Mouse (Mus musculus): ENCODE data around the gene Gsto1. TPM values are rescaled to one million over a fixed set of nuclear protein-coding genes. Genes with fewer than 3 reads are reported as not detected.

The Gsto1 gene
- 71.3 and 79.9 TPM in 2 replicates for polyA plus RNA-seq (2012; rRNA removed)
- 132 and 134 TPM in 2 replicates for polyA plus RNA-seq (2014; fragmentation: Nextera tagmentation; extraction: Ambion mirVana)

GRCm38 (mm10) chr19:47854796-47855783, at the start of gene Gsto1:
Gene Gsto1 (plus strand): TSS chr19:47854970.
- WGBS, result under 1% methylated on average over 54 of the region's 60 CpGs
- peak within 1 kb of the TSS; percentile 92 for H3K4me2 ChIP-seq (replicated peaks; ENCODE audit: low read depth, low read length, severe bottlenecking)

GRCm38 (mm10) chr19:47812091-47812490, 42.7 kb upstream of the Gsto1 start:
- Histone ChIP-seq H3K27ac (replicated peaks; ENCODE audit: low read depth, low read length) (no peak overlapping the region), H3K4me2 (replicated peaks; ENCODE audit: low read depth, low read length, severe bottlenecking) (no peak overlapping the region), H3K27me3 (ENCODE audit: control insufficient read depth, insufficient read depth, low read length) (no peaks in the 10 kb centered on the region), H3K9me3 (ENCODE audit: control insufficient read depth, low read length) (no peaks in the 10 kb centered on the region), H3K9ac (ENCODE audit: low read depth, low read length, severe bottlenecking) (no peak overlapping the region), H3K36me3 (ENCODE audit: control insufficient read depth, insufficient read depth, low read length) (no peaks in the 10 kb centered on the region), H3K4me1 (ENCODE audit: control insufficient read depth, insufficient read depth, low read length) (no peaks in the 10 kb centered on the region), H3K4me3 (replicated peaks; ENCODE audit: low read length) (no peak overlapping the region)
- DNase-seq (ENCODE audit: low spot score), result no peak
- no peak for ATAC-seq (ENCODE audit: low FRiP score, low read depth)
- no peak for TF ChIP-seq POLR2A (IDR thresholded peaks at IDR 0.05; ENCODE audit: borderline replicate concordance, extremely low read depth, insufficient read depth, insufficient read length)
- 56% methylated on average over 10 of the region's 10 CpGs for WGBS

More at GRCm38 (mm10) chr19:47854796-47855783, at the start of gene Gsto1:
- H3K4me3 ChIP-seq (replicated peaks; ENCODE audit: low read length), result peak within 1 kb of the TSS; percentile 83
- peak within 1 kb of the TSS; percentile 79 for H3K9ac ChIP-seq (ENCODE audit: low read depth, low read length, severe bottlenecking)
- ATAC-seq (ENCODE audit: low FRiP score, low read depth) (peak; percentile 96), DNase-seq (ENCODE audit: low spot score) (peak; percentile 91)
- H3K36me3 ChIP-seq (ENCODE audit: control insufficient read depth, insufficient read depth, low read length), result peaks cover 15% of the 10 kb centered on the region
- peak within 1 kb of the TSS; percentile 81 for H3K27ac ChIP-seq (replicated peaks; ENCODE audit: low read depth, low read length)
- no peaks in the 10 kb centered on the region for H3K9me3 ChIP-seq (ENCODE audit: control insufficient read depth, low read length)
- H3K4me1 ChIP-seq (ENCODE audit: control insufficient read depth, insufficient read depth, low read length), result 0 out of 2 replicates have a peak, but pooled peaks cover 3% of the 10 kb centered on the region
- TF ChIP-seq POLR2A (IDR thresholded peaks at IDR 0.05; ENCODE audit: borderline replicate concordance, extremely low read depth, insufficient read depth, insufficient read length), result peak; percentile 94; the same call in 1 of the 2 replicates
- H3K27me3 ChIP-seq (ENCODE audit: control insufficient read depth, insufficient read depth, low read length), result no peaks in the 10 kb centered on the region

GRCm38 (mm10) chr19:47814721-47815120, 40.0 kb upstream of the Gsto1 start:
- Histone ChIP-seq H3K36me3 (ENCODE audit: control insufficient read depth, insufficient read depth, low read length) (no peaks in the 10 kb centered on the region), H3K9ac (ENCODE audit: low read depth, low read length, severe bottlenecking) (no peak overlapping the region), H3K4me3 (replicated peaks; ENCODE audit: low read length) (no peak overlapping the region), H3K27me3 (ENCODE audit: control insufficient read depth, insufficient read depth, low read length) (no peaks in the 10 kb centered on the region), H3K27ac (replicated peaks; ENCODE audit: low read depth, low read length) (no peak overlapping the region), H3K4me1 (ENCODE audit: control insufficient read depth, insufficient read depth, low read length) (no peaks in the 10 kb centered on the region), H3K4me2 (replicated peaks; ENCODE audit: low read depth, low read length, severe bottlenecking) (no peak overlapping the region), H3K9me3 (ENCODE audit: control insufficient read depth, low read length) (no peaks in the 10 kb centered on the region)
- no peak for TF ChIP-seq POLR2A (IDR thresholded peaks at IDR 0.05; ENCODE audit: borderline replicate concordance, extremely low read depth, insufficient read depth, insufficient read length)
- ATAC-seq (ENCODE audit: low FRiP score, low read depth), result no peak
- no peak for DNase-seq (ENCODE audit: low spot score)
- 78% methylated on average over 5 of the region's 5 CpGs for WGBS

GRCm38 (mm10) chr19:47817692-47818091, 37.1 kb upstream of the Gsto1 start:
- ATAC-seq (ENCODE audit: low FRiP score, low read depth) (no peak), DNase-seq (ENCODE audit: low spot score) (no peak)
- 0 out of 2 replicates have a peak, but pooled peaks cover 2% of the 10 kb centered on the region for H3K4me1 ChIP-seq (ENCODE audit: control insufficient read depth, insufficient read depth, low read length)
- no peak overlapping the region for H3K4me3 ChIP-seq (replicated peaks; ENCODE audit: low read length)
- no peaks in the 10 kb centered on the region for H3K36me3 ChIP-seq (ENCODE audit: control insufficient read depth, insufficient read depth, low read length)
- no peak overlapping the region for H3K9ac ChIP-seq (ENCODE audit: low read depth, low read length, severe bottlenecking)
- no peak for TF ChIP-seq POLR2A (IDR thresholded peaks at IDR 0.05; ENCODE audit: borderline replicate concordance, extremely low read depth, insufficient read depth, insufficient read length)
- H3K27ac ChIP-seq (replicated peaks; ENCODE audit: low read depth, low read length), result no peak overlapping the region
- 76% methylated on average over 9 of the region's 9 CpGs for WGBS
- H3K4me2 ChIP-seq (replicated peaks; ENCODE audit: low read depth, low read length, severe bottlenecking), result no peak overlapping the region
- H3K9me3 ChIP-seq (ENCODE audit: control insufficient read depth, low read length), result no peaks in the 10 kb centered on the region
- no peaks in the 10 kb centered on the region for H3K27me3 ChIP-seq (ENCODE audit: control insufficient read depth, insufficient read depth, low read length)

GRCm38 (mm10) chr19:47820832-47821493, 33.8 kb upstream of the Gsto1 start:
- 0 out of 2 replicates have a peak, but pooled peaks cover 2% of the 10 kb centered on the region for H3K4me1 ChIP-seq (ENCODE audit: control insufficient read depth, insufficient read depth, low read length)
- DNase-seq (ENCODE audit: low spot score), result peak; percentile 68
- H3K36me3 ChIP-seq (ENCODE audit: control insufficient read depth, insufficient read depth, low read length), result no peaks in the 10 kb centered on the region
- TF ChIP-seq POLR2A (IDR thresholded peaks at IDR 0.05; ENCODE audit: borderline replicate concordance, extremely low read depth, insufficient read depth, insufficient read length), result no peak
- no peaks in the 10 kb centered on the region for H3K27me3 ChIP-seq (ENCODE audit: control insufficient read depth, insufficient read depth, low read length)
- H3K4me2 ChIP-seq (replicated peaks; ENCODE audit: low read depth, low read length, severe bottlenecking), result no peak overlapping the region
- H3K9ac ChIP-seq (ENCODE audit: low read depth, low read length, severe bottlenecking), result no peak overlapping the region
- no peak for ATAC-seq (ENCODE audit: low FRiP score, low read depth)
- 21% methylated on average over 8 of the region's 9 CpGs for WGBS
- H3K4me3 ChIP-seq (replicated peaks; ENCODE audit: low read length), result no peak overlapping the region
- H3K9me3 ChIP-seq (ENCODE audit: control insufficient read depth, low read length), result no peaks in the 10 kb centered on the region
- H3K27ac ChIP-seq (replicated peaks; ENCODE audit: low read depth, low read length), result no peak overlapping the region

Measured in limb, embryonic 14.5 days (tissue).